Mouse (Mus musculus): ENCODE data around the gene Edar. TPM values are rescaled to one million over a fixed set of nuclear protein-coding genes. Genes with fewer than 3 reads are reported as not detected.

The Edar gene
- polyA plus RNA-seq, 1 experiment from 2014 or later, result 0.04 TPM

DNA sequence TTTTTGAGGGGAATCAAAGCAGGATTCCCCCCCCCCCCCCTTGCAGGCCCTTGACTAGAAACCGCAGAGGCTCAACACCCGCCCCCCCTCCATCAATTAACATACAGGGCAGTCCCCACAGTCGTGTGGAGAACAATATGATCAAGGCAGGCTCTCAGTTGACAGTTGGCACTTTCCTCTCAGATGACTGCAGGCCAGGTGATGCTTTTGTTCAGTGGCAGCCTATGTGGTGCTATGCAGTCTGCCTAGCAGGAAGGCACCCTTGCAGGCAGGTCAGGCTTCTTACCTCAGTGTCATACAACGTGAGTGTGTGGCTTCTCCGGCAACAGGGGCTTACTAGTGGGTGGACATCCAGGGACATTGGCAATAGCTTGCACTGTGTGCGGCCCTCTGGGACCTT, 25.1 kb upstream of the Edar start:
- ATAC-seq, result no peak
- Histone ChIP-seq H3K4me2 (ENCODE audit: low read depth, low read length) (no peak overlapping the region), H3K9me3 (ENCODE audit: low read length) (no peaks in the 10 kb centered on the region), H3K27ac (ENCODE audit: low read depth) (no peak overlapping the region), H3K27me3 (ENCODE audit: insufficient read depth, low read length) (no peaks in the 10 kb centered on the region), H3K4me3 (ENCODE audit: low read depth, low read length) (no peak overlapping the region), H3K9ac (replicated peaks) (no peak overlapping the region), H3K4me1 (ENCODE audit: insufficient read depth) (no peaks in the 10 kb centered on the region), H3K36me3 (replicated peaks; ENCODE audit: insufficient read depth, low read length) (no peaks in the 10 kb centered on the region)
- no peak for DNase-seq
- 44% methylated on average over 6 of the region's 6 CpGs for WGBS (ENCODE audit: insufficient replicate concordance)
- TF ChIP-seq CTCF (IDR thresholded peaks at IDR 0.05; ENCODE audit: low read depth), result no peak
- no peak for TF ChIP-seq EP300 (IDR thresholded peaks at IDR 0.05; ENCODE audit: low read depth)

DNA sequence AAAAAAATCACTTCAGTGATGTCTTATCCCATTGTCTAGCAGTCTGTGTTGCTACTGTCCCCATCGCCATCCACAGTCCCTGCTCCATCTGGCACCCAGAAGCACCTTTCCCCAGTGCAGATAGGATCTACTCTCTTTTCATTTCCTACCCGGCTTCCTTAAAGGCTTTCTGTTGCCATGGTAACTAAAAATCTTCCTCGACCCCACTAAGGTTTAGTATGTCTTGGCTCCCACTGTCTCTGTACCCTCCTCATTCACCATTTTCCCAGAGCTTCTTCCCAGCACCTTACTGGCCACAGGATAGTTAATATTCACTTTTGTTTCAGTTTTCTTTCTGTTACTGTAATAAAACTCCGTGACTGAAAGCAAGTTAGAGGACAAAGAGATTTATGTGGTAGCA, 24.7 kb upstream of the Edar start:
- H3K36me3 ChIP-seq (replicated peaks; ENCODE audit: insufficient read depth, low read length), result no peaks in the 10 kb centered on the region
- no peak for ATAC-seq

DNA sequence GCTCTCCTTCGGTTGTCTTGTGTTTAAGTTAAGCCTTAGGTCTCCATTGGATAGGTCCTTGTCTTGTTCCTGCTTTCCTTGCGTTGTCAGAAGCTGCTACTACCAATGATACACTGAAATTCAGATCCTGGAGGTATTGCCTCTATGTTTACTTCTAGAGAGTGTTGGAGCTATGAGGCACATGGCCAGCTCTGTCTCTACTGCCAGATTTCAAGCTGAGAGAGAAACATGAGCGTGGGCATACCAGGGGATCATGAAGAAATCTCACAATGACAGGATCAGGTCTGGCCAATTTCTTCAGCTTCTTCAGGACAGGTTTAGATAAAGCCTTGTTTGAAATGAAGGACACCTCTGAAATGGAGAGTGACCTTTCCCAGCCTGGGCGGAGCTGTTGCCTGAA, 23.5 kb upstream of the Edar start:
- Histone ChIP-seq H3K9me3 (ENCODE audit: low read length) (no peaks in the 10 kb centered on the region), H3K4me3 (ENCODE audit: low read depth, low read length) (no peak overlapping the region), H3K4me1 (ENCODE audit: insufficient read depth) (no peaks in the 10 kb centered on the region), H3K27ac (ENCODE audit: low read depth) (no peak overlapping the region), H3K9ac (replicated peaks) (no peak overlapping the region), H3K4me2 (ENCODE audit: low read depth, low read length) (no peak overlapping the region), H3K36me3 (replicated peaks; ENCODE audit: insufficient read depth, low read length) (no peaks in the 10 kb centered on the region), H3K27me3 (ENCODE audit: insufficient read depth, low read length) (no peaks in the 10 kb centered on the region)
- 74% methylated on average over 4 of the region's 4 CpGs for WGBS (ENCODE audit: insufficient replicate concordance)
- ATAC-seq (no peak), DNase-seq (no peak)
- no peak for TF ChIP-seq EP300 (IDR thresholded peaks at IDR 0.05; ENCODE audit: low read depth)
- TF ChIP-seq CTCF (IDR thresholded peaks at IDR 0.05; ENCODE audit: low read depth), result no peak

More for the DNA sequence above, 24.7 kb upstream of the Edar start:
- no peak for TF ChIP-seq EP300 (IDR thresholded peaks at IDR 0.05; ENCODE audit: low read depth)
- no peak for TF ChIP-seq CTCF (IDR thresholded peaks at IDR 0.05; ENCODE audit: low read depth)
- H3K9me3 ChIP-seq (ENCODE audit: low read length), result no peaks in the 10 kb centered on the region
- H3K27ac ChIP-seq (ENCODE audit: low read depth), result no peak overlapping the region
- no peaks in the 10 kb centered on the region for H3K4me1 ChIP-seq (ENCODE audit: insufficient read depth)
- WGBS (ENCODE audit: insufficient replicate concordance), result 39% methylated on average over 4 of the region's 4 CpGs
- no peaks in the 10 kb centered on the region for H3K27me3 ChIP-seq (ENCODE audit: insufficient read depth, low read length)
- H3K9ac ChIP-seq (replicated peaks), result no peak overlapping the region
- DNase-seq, result no peak
- no peak overlapping the region for H3K4me2 ChIP-seq (ENCODE audit: low read depth, low read length)
- H3K4me3 ChIP-seq (ENCODE audit: low read depth, low read length), result no peak overlapping the region

DNA sequence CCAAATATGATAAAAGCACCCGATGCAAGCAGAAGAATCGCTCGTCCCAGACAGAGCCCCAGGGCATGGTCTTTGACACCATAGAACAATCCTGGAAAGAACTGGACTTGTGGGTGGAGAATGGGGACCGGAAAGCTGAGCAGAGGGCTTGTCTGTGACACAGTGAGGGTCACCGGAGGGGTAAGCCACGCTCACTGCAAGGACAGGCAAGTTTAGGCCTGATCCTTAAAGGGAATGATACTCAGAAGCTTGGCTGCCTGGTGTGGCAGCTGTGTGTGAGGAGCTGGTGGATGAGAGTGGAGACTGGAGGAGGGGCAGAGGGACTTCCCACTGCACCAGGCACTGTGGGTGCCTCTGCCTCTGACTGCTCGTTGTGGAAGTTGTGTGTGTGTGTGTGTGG, 15.6 kb upstream of the Edar start:
- ATAC-seq (no peak), DNase-seq (no peak)
- H3K27me3 ChIP-seq (ENCODE audit: insufficient read depth, low read length), result no peaks in the 10 kb centered on the region
- H3K27ac ChIP-seq (ENCODE audit: low read depth), result no peak overlapping the region
- TF ChIP-seq CTCF (IDR thresholded peaks at IDR 0.05; ENCODE audit: low read depth), result no peak
- TF ChIP-seq EP300 (IDR thresholded peaks at IDR 0.05; ENCODE audit: low read depth), result no peak
- WGBS (ENCODE audit: insufficient replicate concordance), result 74% methylated on average over 6 of the region's 7 CpGs
- no peak overlapping the region for H3K4me2 ChIP-seq (ENCODE audit: low read depth, low read length)
- H3K36me3 ChIP-seq (replicated peaks; ENCODE audit: insufficient read depth, low read length), result no peaks in the 10 kb centered on the region
- no peak overlapping the region for H3K4me3 ChIP-seq (ENCODE audit: low read depth, low read length)
- H3K9ac ChIP-seq (replicated peaks), result no peak overlapping the region
- H3K9me3 ChIP-seq (ENCODE audit: low read length), result no peaks in the 10 kb centered on the region
- H3K4me1 ChIP-seq (ENCODE audit: insufficient read depth), result no peaks in the 10 kb centered on the region

DNA sequence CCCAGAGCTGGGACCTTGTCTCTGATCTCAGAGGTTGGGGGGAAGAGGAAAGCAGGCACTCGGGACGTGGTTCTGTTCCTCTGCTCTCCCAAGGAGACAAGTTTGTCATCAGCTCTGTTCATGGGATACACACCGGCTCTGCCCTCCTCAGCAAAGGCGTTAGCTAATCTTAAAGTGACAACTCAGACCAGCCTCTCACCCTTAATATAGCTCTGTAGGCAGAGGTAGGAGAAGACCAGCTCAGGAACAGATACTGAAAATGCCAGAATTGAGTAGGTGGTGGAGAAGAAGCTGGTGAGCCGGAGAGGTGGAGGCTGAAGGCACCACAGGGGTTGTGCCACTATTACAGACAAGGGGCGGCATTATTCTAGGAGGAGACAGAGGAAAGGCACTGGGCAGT, 3.8 kb upstream of the Edar start:
- Histone ChIP-seq H3K4me2 (ENCODE audit: low read depth, low read length) (no peak overlapping the region), H3K4me3 (ENCODE audit: low read depth, low read length) (no peak overlapping the region), H3K36me3 (replicated peaks; ENCODE audit: insufficient read depth, low read length) (no peaks in the 10 kb centered on the region), H3K27me3 (ENCODE audit: insufficient read depth, low read length) (0 out of 2 replicates have a peak, but pooled peaks cover 6% of the 10 kb centered on the region), H3K9ac (replicated peaks) (no peak overlapping the region), H3K4me1 (ENCODE audit: insufficient read depth) (0 out of 2 replicates have a peak, but pooled peaks cover 4% of the 10 kb centered on the region), H3K27ac (ENCODE audit: low read depth) (no peak overlapping the region), H3K9me3 (ENCODE audit: low read length) (no peaks in the 10 kb centered on the region)
- 81% methylated on average over 6 of the region's 6 CpGs for WGBS (ENCODE audit: insufficient replicate concordance)
- ATAC-seq (no peak), DNase-seq (no peak)
- TF ChIP-seq EP300 (IDR thresholded peaks at IDR 0.05; ENCODE audit: low read depth) (no peak), CTCF (IDR thresholded peaks at IDR 0.05; ENCODE audit: low read depth) (no peak)

DNA sequence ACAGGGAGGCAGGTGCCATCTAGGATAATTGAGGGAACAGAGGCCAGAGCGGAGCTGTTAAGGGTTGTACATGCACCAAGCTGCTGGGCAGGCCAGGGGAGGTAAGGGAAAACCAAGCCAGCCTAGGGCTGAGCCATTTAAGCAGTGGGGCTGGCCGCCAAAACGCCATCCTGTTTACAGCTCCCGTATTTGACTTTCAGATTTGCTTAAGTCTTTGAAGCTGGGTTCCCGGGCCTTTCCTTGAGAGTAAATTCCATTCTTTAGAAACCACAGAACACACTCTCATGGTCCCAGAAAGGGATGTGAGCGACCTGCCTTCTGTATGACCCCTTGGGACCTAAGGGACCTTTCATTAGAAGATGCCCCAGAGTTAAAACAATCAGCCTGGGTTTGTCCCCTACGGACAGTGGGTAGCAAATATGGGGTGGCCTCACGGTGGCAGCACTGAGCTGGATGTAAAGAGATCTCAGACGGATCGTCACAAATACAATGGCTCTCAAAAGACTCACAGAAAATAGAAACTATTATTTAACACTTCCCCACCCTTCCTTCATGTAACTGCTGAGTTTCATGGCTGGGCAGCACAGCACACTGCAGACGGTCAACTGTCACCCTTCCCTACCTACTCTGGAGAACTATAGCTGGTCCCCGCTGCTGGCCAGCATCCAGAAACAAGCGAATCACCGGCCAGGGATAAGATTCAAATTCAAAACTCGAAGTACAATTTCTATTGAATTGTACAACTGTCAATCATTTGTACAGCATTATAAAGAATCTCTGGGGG, 2.0 kb downstream of the Edar start:
- Histone ChIP-seq H3K4me2 (ENCODE audit: low read depth, low read length) (0 out of 2 replicates have a peak overlapping the region, but pooled peaks have one; percentile 18), H3K27me3 (ENCODE audit: insufficient read depth, low read length) (0 out of 2 replicates have a peak, but pooled peaks cover 6% of the 10 kb centered on the region), H3K9me3 (ENCODE audit: low read length) (no peaks in the 10 kb centered on the region), H3K4me1 (ENCODE audit: insufficient read depth) (0 out of 2 replicates have a peak, but pooled peaks cover 4% of the 10 kb centered on the region), H3K36me3 (replicated peaks; ENCODE audit: insufficient read depth, low read length) (no peaks in the 10 kb centered on the region), H3K4me3 (ENCODE audit: low read depth, low read length) (no peak overlapping the region), H3K9ac (replicated peaks) (no peak overlapping the region), H3K27ac (ENCODE audit: low read depth) (no peak overlapping the region)
- TF ChIP-seq CTCF (IDR thresholded peaks at IDR 0.05; ENCODE audit: low read depth), result peak; percentile 66
- TF ChIP-seq EP300 (IDR thresholded peaks at IDR 0.05; ENCODE audit: low read depth), result no peak
- WGBS (ENCODE audit: insufficient replicate concordance), result 33% methylated on average over 15 of the region's 15 CpGs
- DNase-seq (peak; percentile 69), ATAC-seq (no peak)

All from liver, postnatal 0 days (tissue).